Mouse (Mus musculus): ENCODE results near the gene Ggta1.

Gene Ggta1

GRCm38 (mm10) chr2:35491151-35491550 lies 28.1 kb upstream of the Ggta1 start:
- no peak for DNase-seq (ENCODE audit: low spot score in 2 of 2)

GRCm38 (mm10) chr2:35490458-35491111 lies 27.6 kb upstream of the Ggta1 start:
- DNase-seq (ENCODE audit: low spot score in 2 of 2): no peak

- no peak for DNase-seq (ENCODE audit: low spot score in 2 of 2)
Observed at GRCm38 (mm10) chr2:35487700-35488099, 24.7 kb upstream of the Ggta1 start.

- DNase-seq (ENCODE audit: low spot score in 2 of 2): no peak
Observed at GRCm38 (mm10) chr2:35486981-35487655, 24.1 kb upstream of the Ggta1 start.

- no peak for DNase-seq (ENCODE audit: low spot score in 2 of 2)
Observed at GRCm38 (mm10) chr2:35484102-35484501, 21.1 kb upstream of the Ggta1 start.

- DNase-seq (ENCODE audit: low spot score in 2 of 2): no peak
Observed at GRCm38 (mm10) chr2:35483402-35483801, 20.4 kb upstream of the Ggta1 start.

- no peak for DNase-seq (ENCODE audit: low spot score in 2 of 2)
Observed at GRCm38 (mm10) chr2:35481322-35481990, 18.4 kb upstream of the Ggta1 start.

- DNase-seq (ENCODE audit: low spot score in 2 of 2): peak in 1 of 2 experiments; percentile 27
Observed at GRCm38 (mm10) chr2:35480073-35480472, 17.0 kb upstream of the Ggta1 start.

GRCm38 (mm10) chr2:35478812-35479122 lies 15.7 kb upstream of the Ggta1 start:
- DNase-seq (ENCODE audit: low spot score in 2 of 2): no peak

- DNase-seq (ENCODE audit: low spot score in 2 of 2): no peak
Observed at GRCm38 (mm10) chr2:35477999-35478811, 15.2 kb upstream of the Ggta1 start.

- DNase-seq (ENCODE audit: low spot score in 2 of 2): no peak
Observed at GRCm38 (mm10) chr2:35477321-35477720, 14.3 kb upstream of the Ggta1 start.

GRCm38 (mm10) chr2:35474916-35475315 lies 11.9 kb upstream of the Ggta1 start:
- no peak for DNase-seq (ENCODE audit: low spot score in 2 of 2)

- DNase-seq (ENCODE audit: low spot score in 2 of 2): no peak
Observed at GRCm38 (mm10) chr2:35469266-35469665, 6.2 kb upstream of the Ggta1 start.

- DNase-seq (ENCODE audit: low spot score in 2 of 2): no peak
Observed at GRCm38 (mm10) chr2:35468276-35468675, 5.2 kb upstream of the Ggta1 start.

GRCm38 (mm10) chr2:35467855-35468254 lies 4.8 kb upstream of the Ggta1 start:
- DNase-seq (ENCODE audit: low spot score in 2 of 2): no peak

GRCm38 (mm10) chr2:35465677-35466076 lies 2.6 kb upstream of the Ggta1 start:
- no peak for DNase-seq (ENCODE audit: low spot score in 2 of 2)

GRCm38 (mm10) chr2:35464548-35464947 lies 1.5 kb upstream of the Ggta1 start:
- peak; percentile 67 to 68 for DNase-seq (ENCODE audit: low spot score in 2 of 2)

- no peak for DNase-seq (ENCODE audit: low spot score in 2 of 2)
Observed at GRCm38 (mm10) chr2:35464089-35464534, 1.1 kb upstream of the Ggta1 start.

GRCm38 (mm10) chr2:35463372-35464088 lies 499 bp upstream of the Ggta1 start:
- peak; percentile 94 for DNase-seq (ENCODE audit: low spot score in 2 of 2)

GRCm38 (mm10) chr2:35461971-35462787 lies 852 bp downstream of the Ggta1 start:
- no peak for DNase-seq (ENCODE audit: low spot score in 2 of 2)

Data from spleen, postnatal 36 days (tissue).